Mouse (Mus musculus) adipocyte (in vitro differentiated cells): Measurements from ENCODE around the gene Ablim2.

ENCODE experiments used
- DNase-seq: peaks from one replicate; pipeline ENCODE4 v3.0.0-alpha.2; 2016; ENCODE audit warnings: low spot score

Gene Ablim2

DNA sequence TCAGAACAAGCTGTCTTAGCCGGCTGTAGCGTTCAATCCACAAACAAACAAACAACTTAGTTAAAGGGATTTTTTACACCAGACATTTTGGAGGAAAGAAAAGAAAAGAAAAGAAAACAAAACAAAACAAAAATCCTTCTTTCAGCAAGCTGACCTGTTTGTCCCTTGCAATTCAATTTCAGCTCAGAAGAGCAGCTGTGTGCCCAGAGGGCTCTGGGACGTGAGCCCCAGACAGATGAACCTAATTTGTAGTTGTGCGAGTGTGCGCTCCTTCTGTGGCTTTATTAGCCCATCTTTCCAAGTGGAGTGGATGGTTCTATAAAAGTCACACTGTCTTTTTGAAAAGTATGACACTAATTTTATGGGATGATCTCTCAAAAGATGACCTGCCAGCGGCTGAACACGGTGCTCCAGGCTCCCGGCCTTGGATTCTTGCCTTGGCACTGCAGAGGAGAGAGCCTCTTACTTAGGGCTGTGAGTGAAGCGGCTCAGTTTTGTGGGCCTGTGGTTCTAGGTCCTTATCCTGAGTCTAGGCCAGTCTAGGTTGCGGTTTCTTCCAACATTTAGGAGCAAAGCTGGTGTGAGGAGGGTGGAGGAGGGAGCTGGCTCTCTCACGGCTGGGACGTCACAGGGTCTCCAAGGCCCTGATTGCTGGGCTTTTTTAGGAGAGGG lies 158.1 kb downstream of the Ablim2 start:
- no peak for DNase-seq

- no peak for DNase-seq
Measured at GRCm38 (mm10) chr5:35916666-35917065, 159.0 kb downstream of the Ablim2 start.

- no peak for DNase-seq
Measured at GRCm38 (mm10) chr5:35918387-35918786, 160.7 kb downstream of the Ablim2 start.

- no peak for DNase-seq
Measured at GRCm38 (mm10) chr5:35920076-35920475, 162.4 kb downstream of the Ablim2 start.

GRCm38 (mm10) chr5:35920557-35920956 lies 162.9 kb downstream of the Ablim2 start:
- DNase-seq, result no peak

DNA sequence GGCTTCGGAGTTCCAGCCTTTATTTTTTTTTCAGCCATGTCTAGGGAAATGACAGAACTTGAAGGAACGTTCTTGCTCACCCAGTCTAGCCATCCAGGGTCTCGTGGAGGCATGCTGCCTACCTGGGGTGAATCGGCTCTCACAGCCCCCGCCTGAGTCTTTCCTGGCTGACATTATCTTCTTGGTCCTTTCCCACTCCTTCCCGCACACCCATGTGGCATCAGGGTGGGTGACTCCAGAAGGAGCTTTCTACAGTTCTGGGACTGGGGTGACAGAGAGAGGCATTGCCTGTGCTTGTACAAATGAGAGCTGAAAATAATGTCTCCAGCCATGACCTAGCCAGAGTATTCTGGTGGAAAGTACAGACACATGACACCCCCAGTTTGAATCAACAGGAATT lies 163.5 kb downstream of the Ablim2 start:
- no peak for DNase-seq

DNA sequence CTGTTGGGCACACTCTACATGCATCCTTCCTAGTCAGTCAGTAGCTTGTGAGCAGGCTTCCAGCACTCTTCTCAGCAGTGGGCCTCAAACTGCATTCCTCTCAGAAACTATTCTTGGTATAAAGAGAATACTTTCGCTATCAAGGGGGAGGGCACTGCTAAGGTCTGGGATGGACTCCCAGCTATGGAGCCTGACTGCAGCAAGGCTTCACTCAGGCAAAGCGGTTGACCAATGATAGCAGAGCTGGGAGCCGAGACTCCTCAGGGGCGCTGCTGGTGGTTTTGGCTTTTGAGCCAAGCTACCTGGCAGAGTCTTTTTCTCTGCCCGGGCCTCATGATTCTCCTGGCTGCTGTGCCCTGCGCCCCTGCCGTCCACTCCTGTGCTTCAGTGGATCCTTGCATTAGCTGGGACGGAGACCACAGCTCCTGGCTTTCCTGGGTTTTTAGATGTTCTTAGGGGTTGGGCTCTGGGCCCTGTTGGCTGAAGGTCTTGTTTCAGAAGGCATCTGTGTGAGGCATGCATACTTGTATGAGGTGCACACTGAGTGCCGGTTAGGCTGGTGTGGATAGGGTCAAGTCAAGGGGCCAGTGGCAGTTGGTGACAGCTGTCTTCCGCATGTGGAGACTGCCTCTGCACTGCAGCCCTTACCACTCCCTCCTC lies 164.0 kb downstream of the Ablim2 start:
- peak; percentile 44 for DNase-seq

DNA sequence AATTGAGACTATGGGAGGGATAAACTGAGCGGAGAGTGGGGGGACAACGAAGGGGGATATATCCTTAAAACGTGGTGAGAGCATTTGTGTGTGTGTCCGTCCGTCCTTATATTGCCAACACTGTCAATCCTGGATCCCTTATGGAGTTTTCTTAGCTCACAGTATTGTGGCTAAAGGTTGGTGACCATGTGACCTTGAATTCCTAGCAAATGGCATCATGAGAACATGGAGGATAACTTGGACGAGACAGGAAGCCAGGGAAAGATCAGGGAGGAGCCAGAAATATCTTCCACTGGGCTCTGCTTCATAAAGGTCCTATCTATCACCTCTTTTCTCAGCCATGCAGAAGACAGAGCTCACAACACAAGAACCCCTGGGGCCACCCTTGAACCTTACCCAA lies 165.8 kb downstream of the Ablim2 start:
- DNase-seq, result peak; percentile 48

- DNase-seq, result no peak
Measured at GRCm38 (mm10) chr5:35925171-35925634, 167.5 kb downstream of the Ablim2 start.

GRCm38 (mm10) chr5:35926511-35926910 lies 168.8 kb downstream of the Ablim2 start:
- no peak for DNase-seq

DNA sequence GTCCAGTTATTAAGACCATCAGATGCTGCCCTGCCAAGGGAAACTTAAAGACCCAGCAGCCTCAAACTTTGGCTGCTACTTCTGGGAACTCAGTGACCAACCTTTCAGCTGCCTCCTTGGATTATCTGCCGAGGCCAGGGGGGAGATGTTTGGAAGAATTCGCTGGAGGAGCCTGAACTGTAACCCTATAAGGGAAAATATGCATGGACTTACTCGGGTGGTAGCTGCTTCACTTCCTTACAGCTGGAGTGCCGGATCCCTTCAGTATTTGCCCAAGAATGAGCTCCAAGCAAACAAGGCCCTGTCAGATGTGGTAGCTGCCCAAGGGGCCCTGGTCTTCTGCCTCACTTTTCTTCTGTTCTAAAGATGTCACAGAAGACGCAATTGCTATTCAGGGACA lies 173.6 kb downstream of the Ablim2 start:
- no peak for DNase-seq

DNA sequence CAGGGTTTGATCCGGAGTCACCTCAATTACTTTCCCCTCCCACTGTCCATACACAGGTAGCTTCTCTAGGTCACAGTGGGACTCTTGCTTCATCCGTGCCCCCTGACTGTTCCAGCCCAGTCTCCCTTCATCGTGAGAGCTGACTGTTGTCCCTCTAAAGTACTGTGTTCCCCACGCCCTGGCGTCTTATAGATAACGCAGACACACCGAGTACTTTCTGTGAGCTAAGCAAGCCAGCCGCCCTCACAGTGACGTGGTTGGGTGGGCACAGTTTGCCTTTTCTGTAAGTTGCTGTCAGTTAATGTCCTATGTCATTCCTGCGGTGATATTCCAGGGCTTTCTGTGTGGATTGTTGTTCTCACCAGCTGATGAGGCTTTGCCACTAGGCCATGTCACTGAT lies 175.4 kb downstream of the Ablim2 start:
- no peak for DNase-seq
